Mouse (Mus musculus) liver, postnatal 0 days (tissue): ENCODE data around the gene Jup. TPM values are rescaled to one million over a fixed set of nuclear protein-coding genes. Genes with fewer than 3 reads are reported as not detected.
A peak's percentile ranks its signal among the peaks of the same experiment; 100 is the strongest.

ENCODE experiments used
- ATAC-seq: fragments of 200-750 bp; cut with Nextera tagmentation; 2 replicates; pipeline ENCODE4 v1.8.0; 2017; ENCODE audit warnings: mild to moderate bottlenecking, moderate library complexity
- DNase-seq: peaks from one replicate; pipeline ENCODE4 v3.0.0-alpha.2; 2016
- H3K27ac ChIP-seq: fragments of 300-500 bp; sonication (generic); 2 replicates; pipeline ENCODE4 v1.5.1; 2014; ENCODE audit warnings: antibody characterized with exemption, moderate library complexity, mild to moderate bottlenecking, low read depth
- H3K27me3 ChIP-seq: fragments of 300-500 bp; sonication (generic); 2 replicates; pipeline ENCODE4 v1.6.1; 2014; ENCODE audit warnings: low read length, control low read depth, mixed read lengths; ENCODE audit not compliant: insufficient read depth
- H3K36me3 ChIP-seq: fragments of 300-500 bp; sonication (generic); replicated peaks from 2 replicates; pipeline ENCODE4 v1.6.1; 2014; ENCODE audit warnings: mild to moderate bottlenecking, control low read depth, low read length, moderate library complexity, mixed read lengths; ENCODE audit not compliant: insufficient read depth
- H3K4me1 ChIP-seq: fragments of 300-500 bp; sonication (generic); 2 replicates; pipeline ENCODE4 v1.6.1; 2014; ENCODE audit warnings: antibody characterized with exemption, mild to moderate bottlenecking, control low read depth; ENCODE audit not compliant: insufficient read depth
- H3K4me2 ChIP-seq: fragments of 300-500 bp; sonication (generic); 2 replicates; pipeline ENCODE4 v1.6.1; 2014; ENCODE audit warnings: low read depth, mild to moderate bottlenecking, low read length, moderate library complexity, mixed read lengths
- H3K4me3 ChIP-seq: fragments of 300-500 bp; sonication (generic); 2 replicates; pipeline ENCODE4 v1.5.1; 2014; ENCODE audit warnings: low read depth, low read length
- H3K9ac ChIP-seq: fragments of 300-500 bp; sonication (generic); replicated peaks from 2 replicates; pipeline ENCODE4 v1.6.1; 2014; ENCODE audit warnings: mild to moderate bottlenecking, moderate library complexity
- H3K9me3 ChIP-seq: fragments of 300-500 bp; sonication (generic); 2 replicates; pipeline ENCODE4 v1.6.1; 2016; ENCODE audit warnings: mild to moderate bottlenecking, control low read depth, low read length, mixed read lengths
- CTCF ChIP-seq: sonication (generic); IDR thresholded peaks from 2 replicates; pipeline ENCODE4 v1.5.1; 2016; ENCODE audit warnings: antibody characterized with exemption, low read depth
- EP300 ChIP-seq: IDR thresholded peaks from 2 replicates; pipeline ENCODE4 v1.6.1; 2016; ENCODE audit warnings: antibody characterized with exemption, low read depth, mild to moderate bottlenecking
- WGBS: fragments of 180-500 bp; shearing (Covaris S2); extraction: QIAGEN DNeasy Blood & Tissue Kit; methylation state at CpG from one replicate; pipeline ENCODE4 v1.1.7; 2014; ENCODE audit not compliant: insufficient replicate concordance; 5-methylcytosine and 5-hydroxymethylcytosine counted together
- polyA plus RNA-seq: library from polyadenylated mRNA; unstranded; fragments of >200 nt; fragmentation: Nextera tagmentation; extraction: Ambion mirVana; gene quantifications from 2 replicates; pipeline ENCODE4 v1.2.1, GENCODE M21; 2015

Jup gene
- 17.5 and 18.9 TPM in 2 replicates for polyA plus RNA-seq

- H3K4me1 ChIP-seq, result peaks cover 37% of the 10 kb centered on the region
- TF ChIP-seq CTCF, result no peak; the same call in 1 of the 2 replicates
- TF ChIP-seq EP300, result 0 out of 2 replicates have a peak, but pooled peaks have one; percentile 16
- H3K36me3 ChIP-seq, result no peaks in the 10 kb centered on the region
- DNase-seq, result peak; percentile 97
- H3K9me3 ChIP-seq, result no peaks in the 10 kb centered on the region
- H3K4me2 ChIP-seq, result peak within 1 kb of the TSS; percentile 66
- H3K27me3 ChIP-seq, result no peaks in the 10 kb centered on the region
- H3K4me3 ChIP-seq, result peak within 1 kb of the TSS; percentile 70
- 2% methylated on average over 37 of the region's 37 CpGs for WGBS
- H3K27ac ChIP-seq, result peak within 1 kb of the TSS; percentile 98
- H3K9ac ChIP-seq, result peak within 1 kb of the TSS; percentile 80
- peak; percentile 97 for ATAC-seq
Observed at GRCm38 (mm10) chr11:100397600-100398389, at the start of gene Jup. TSS of gene Jup (minus strand) at chr11:100397763.

GRCm38 (mm10) chr11:100442625-100443024 is 45.1 kb upstream of the Jup start:
- TF ChIP-seq CTCF, result no peak
- no peak for TF ChIP-seq EP300
- Histone ChIP-seq H3K9ac (no peak overlapping the region), H3K9me3 (no peaks in the 10 kb centered on the region), H3K36me3 (no peaks in the 10 kb centered on the region), H3K27ac (no peak overlapping the region), H3K4me1 (peaks cover 12% of the 10 kb centered on the region), H3K27me3 (no peaks in the 10 kb centered on the region), H3K4me2 (no peak overlapping the region), H3K4me3 (no peak overlapping the region)
- no peak for ATAC-seq
- WGBS, result 81% methylated on average over 6 of the region's 6 CpGs
- no peak for DNase-seq

- Histone ChIP-seq H3K9ac (peak within 1 kb of the TSS; percentile 67), H3K9me3 (no peaks in the 10 kb centered on the region), H3K4me3 (peak within 1 kb of the TSS; percentile 62), H3K27me3 (no peaks in the 10 kb centered on the region), H3K4me2 (peak within 1 kb of the TSS; percentile 90), H3K36me3 (no peaks in the 10 kb centered on the region), H3K27ac (no peak within 1 kb of the TSS), H3K4me1 (peaks cover 12% of the 10 kb centered on the region)
- ATAC-seq (no peak), DNase-seq (no peak)
- 77% methylated on average over 8 of the region's 8 CpGs for WGBS
- TF ChIP-seq EP300 (no peak), CTCF (no peak)
Observed at GRCm38 (mm10) chr11:100441797-100442196, 44.2 kb upstream of the Jup start, which contains the start of the genes Nt5c3b and Klhl10. TSS of gene Nt5c3b (minus strand) at chr11:100441808. TSS of gene Klhl10 (plus strand) at chr11:100441917.

GRCm38 (mm10) chr11:100440691-100441522 is 43.3 kb upstream of the Jup start:
- Histone ChIP-seq H3K36me3 (no peaks in the 10 kb centered on the region), H3K9me3 (no peaks in the 10 kb centered on the region), H3K4me2 (peak overlapping the region; percentile 90), H3K4me1 (peaks cover 12% of the 10 kb centered on the region), H3K9ac (peak overlapping the region; percentile 67), H3K27me3 (no peaks in the 10 kb centered on the region), H3K27ac (no peak overlapping the region), H3K4me3 (peak overlapping the region; percentile 62)
- TF ChIP-seq EP300 (no peak), CTCF (no peak)
- WGBS, result 1% methylated on average over 52 of the region's 52 CpGs
- peak; percentile 83 for DNase-seq
- peak; percentile 95 for ATAC-seq

GRCm38 (mm10) chr11:100437901-100438300 is 40.3 kb upstream of the Jup start:
- no peak for ATAC-seq
- H3K4me2 ChIP-seq, result no peak overlapping the region
- no peak for TF ChIP-seq CTCF
- no peak for TF ChIP-seq EP300
- H3K27ac ChIP-seq, result no peak overlapping the region
- H3K4me1 ChIP-seq, result peaks cover 12% of the 10 kb centered on the region
- H3K9me3 ChIP-seq, result no peaks in the 10 kb centered on the region
- H3K4me3 ChIP-seq, result no peak overlapping the region
- 76% methylated on average over 1 of the region's 1 CpGs for WGBS
- no peaks in the 10 kb centered on the region for H3K36me3 ChIP-seq
- H3K27me3 ChIP-seq, result no peaks in the 10 kb centered on the region
- no peak for DNase-seq
- no peak overlapping the region for H3K9ac ChIP-seq
